Mouse (Mus musculus): Measurements from ENCODE around the gene Zfp322a.

GRCm38 (mm10) chr13:23312909-23313669 is 55.9 kb downstream of the Zfp322a start:
- no peak for TF ChIP-seq MAFK (IDR thresholded peaks at IDR 0.05; ENCODE audit: borderline replicate concordance, low read depth, low read length)
- no peak for TF ChIP-seq EP300 (IDR thresholded peaks at IDR 0.05; ENCODE audit: low read depth in 1 of 2, low read length in 2 of 2)
